Mouse (Mus musculus): ENCODE measurements at regions not wholly inside any gene's neighbourhood (a gene's known extent, or its start where the extent isn't known, plus 50 kb on each side); places are given as distances from the start of the nearest gene placed in this dataset.

DNA sequence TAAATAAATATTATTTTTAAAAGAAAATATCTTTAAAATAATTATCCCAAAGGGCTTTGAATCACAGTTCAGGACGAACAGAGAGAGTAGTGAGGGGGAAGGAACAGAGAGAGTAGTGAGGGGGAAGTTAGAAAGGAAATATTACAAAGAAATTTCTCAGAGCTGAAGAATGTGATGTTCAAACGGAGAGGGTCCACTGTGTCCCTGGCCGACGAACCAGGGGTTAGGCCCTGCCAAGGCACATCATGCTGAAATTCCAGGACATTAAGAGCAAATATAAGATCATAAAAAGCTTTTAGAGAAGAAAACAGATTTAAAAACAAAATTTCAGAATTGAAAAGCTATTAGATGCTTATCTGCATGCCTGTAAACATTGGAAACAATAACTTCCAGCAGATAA lies 61.6 kb downstream of the Skor1 start:
- Histone ChIP-seq H3K9ac (ENCODE audit: low read depth, low read length) (no peak overlapping the region), H3K27ac (ENCODE audit: low read depth, low read length) (no peak overlapping the region), H3K4me1 (replicated peaks; ENCODE audit: control insufficient read depth, insufficient read depth, low read length) (no peaks in the 10 kb centered on the region), H3K27me3 (replicated peaks; ENCODE audit: control insufficient read depth, insufficient read depth, low read length) (no peaks in the 10 kb centered on the region), H3K4me3 (ENCODE audit: low read depth, low read length) (no peak overlapping the region), H3K9me3 (ENCODE audit: control insufficient read depth) (no peaks in the 10 kb centered on the region), H3K4me2 (replicated peaks; ENCODE audit: low read depth) (no peak overlapping the region), H3K36me3 (ENCODE audit: control insufficient read depth, insufficient read depth) (no peaks in the 10 kb centered on the region)
- 68% methylated on average over 4 of the region's 4 CpGs for WGBS
- TF ChIP-seq CTCF (IDR thresholded peaks at IDR 0.05; ENCODE audit: low read depth): no peak
- ATAC-seq: no peak

DNA sequence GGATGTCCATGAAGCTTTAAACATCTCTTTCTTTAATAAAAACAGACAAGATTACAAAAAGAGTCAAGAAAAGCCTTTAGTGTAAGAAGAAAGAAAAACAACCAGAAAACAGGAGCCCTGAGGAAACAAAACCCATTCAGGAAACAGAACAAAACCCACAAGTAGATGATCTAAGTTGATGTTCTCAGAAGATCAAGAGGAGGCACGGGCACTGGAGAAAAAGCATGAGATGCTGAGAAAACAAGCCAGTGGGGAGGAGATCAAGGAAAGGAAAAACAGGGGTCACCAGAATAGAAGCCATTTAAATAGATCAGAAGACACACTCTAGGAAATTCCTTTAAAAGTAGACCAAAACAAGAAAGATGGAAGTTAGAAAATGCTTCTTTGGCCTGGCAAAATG lies 62.1 kb downstream of the Skor1 start:
- Histone ChIP-seq H3K4me2 (replicated peaks; ENCODE audit: low read depth) (no peak overlapping the region), H3K27ac (ENCODE audit: low read depth, low read length) (no peak overlapping the region), H3K9me3 (ENCODE audit: control insufficient read depth) (no peaks in the 10 kb centered on the region), H3K4me3 (ENCODE audit: low read depth, low read length) (no peak overlapping the region), H3K27me3 (replicated peaks; ENCODE audit: control insufficient read depth, insufficient read depth, low read length) (no peaks in the 10 kb centered on the region), H3K9ac (ENCODE audit: low read depth, low read length) (no peak overlapping the region), H3K4me1 (replicated peaks; ENCODE audit: control insufficient read depth, insufficient read depth, low read length) (no peaks in the 10 kb centered on the region), H3K36me3 (ENCODE audit: control insufficient read depth, insufficient read depth) (no peaks in the 10 kb centered on the region)
- TF ChIP-seq CTCF (IDR thresholded peaks at IDR 0.05; ENCODE audit: low read depth): no peak
- ATAC-seq: no peak
- WGBS: 94% methylated on average over 1 of the region's 1 CpGs

DNA sequence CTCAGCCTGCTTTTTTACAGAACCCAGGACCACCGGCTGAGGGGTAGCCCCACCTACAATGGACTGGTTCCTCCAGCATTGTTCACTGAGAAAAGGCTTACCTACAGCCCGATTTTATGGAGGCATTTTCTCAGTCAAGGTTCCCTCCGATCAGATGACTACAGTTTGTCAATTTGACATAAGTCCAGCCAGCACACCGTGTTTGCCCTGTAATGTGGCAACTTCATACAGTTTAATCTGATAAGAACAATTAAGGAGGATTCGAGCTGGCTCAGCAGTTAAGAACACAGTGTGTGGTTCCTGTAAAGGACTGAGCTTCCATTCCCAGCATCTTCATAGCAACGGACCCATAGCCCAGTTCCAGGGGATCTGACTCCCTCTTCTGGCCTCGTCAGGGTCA lies 65.9 kb downstream of the Skor1 start:
- no peaks in the 10 kb centered on the region for H3K9me3 ChIP-seq (ENCODE audit: control insufficient read depth)
- no peaks in the 10 kb centered on the region for H3K4me1 ChIP-seq (replicated peaks; ENCODE audit: control insufficient read depth, insufficient read depth, low read length)
- no peak for ATAC-seq
- H3K4me3 ChIP-seq (ENCODE audit: low read depth, low read length): no peak overlapping the region
- H3K36me3 ChIP-seq (ENCODE audit: control insufficient read depth, insufficient read depth): no peaks in the 10 kb centered on the region
- H3K27ac ChIP-seq (ENCODE audit: low read depth, low read length): no peak overlapping the region
- no peak overlapping the region for H3K4me2 ChIP-seq (replicated peaks; ENCODE audit: low read depth)
- no peak for TF ChIP-seq CTCF (IDR thresholded peaks at IDR 0.05; ENCODE audit: low read depth)
- no peak overlapping the region for H3K9ac ChIP-seq (ENCODE audit: low read depth, low read length)
- H3K27me3 ChIP-seq (replicated peaks; ENCODE audit: control insufficient read depth, insufficient read depth, low read length): no peaks in the 10 kb centered on the region
- WGBS: 72% methylated on average over 7 of the region's 7 CpGs

DNA sequence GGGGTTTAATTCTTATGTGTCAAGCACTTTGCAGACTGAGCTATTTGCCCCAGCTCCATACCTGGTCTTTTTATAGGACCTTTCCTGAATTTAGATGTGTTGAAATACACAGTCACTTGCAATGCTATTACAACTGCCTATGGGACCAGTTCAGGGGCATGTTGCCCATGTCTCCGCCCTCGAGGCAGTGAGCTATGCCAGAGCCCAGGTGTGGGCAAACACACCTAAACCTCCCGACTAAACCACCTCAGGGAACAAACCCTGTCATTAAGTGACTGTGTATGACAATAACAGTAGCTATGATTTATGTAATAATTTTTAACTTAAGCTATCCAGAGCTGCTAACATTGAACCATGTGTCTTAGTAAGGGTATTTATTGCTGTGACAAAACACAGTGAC lies 66.5 kb downstream of the Skor1 start:
- Histone ChIP-seq H3K9ac (ENCODE audit: low read depth, low read length) (no peak overlapping the region), H3K4me2 (replicated peaks; ENCODE audit: low read depth) (no peak overlapping the region), H3K4me3 (ENCODE audit: low read depth, low read length) (no peak overlapping the region), H3K9me3 (ENCODE audit: control insufficient read depth) (no peaks in the 10 kb centered on the region), H3K27ac (ENCODE audit: low read depth, low read length) (no peak overlapping the region), H3K36me3 (ENCODE audit: control insufficient read depth, insufficient read depth) (no peaks in the 10 kb centered on the region), H3K4me1 (replicated peaks; ENCODE audit: control insufficient read depth, insufficient read depth, low read length) (no peaks in the 10 kb centered on the region), H3K27me3 (replicated peaks; ENCODE audit: control insufficient read depth, insufficient read depth, low read length) (no peaks in the 10 kb centered on the region)
- WGBS: 78% methylated on average over 3 of the region's 3 CpGs
- no peak for TF ChIP-seq CTCF (IDR thresholded peaks at IDR 0.05; ENCODE audit: low read depth)
- ATAC-seq: no peak

DNA sequence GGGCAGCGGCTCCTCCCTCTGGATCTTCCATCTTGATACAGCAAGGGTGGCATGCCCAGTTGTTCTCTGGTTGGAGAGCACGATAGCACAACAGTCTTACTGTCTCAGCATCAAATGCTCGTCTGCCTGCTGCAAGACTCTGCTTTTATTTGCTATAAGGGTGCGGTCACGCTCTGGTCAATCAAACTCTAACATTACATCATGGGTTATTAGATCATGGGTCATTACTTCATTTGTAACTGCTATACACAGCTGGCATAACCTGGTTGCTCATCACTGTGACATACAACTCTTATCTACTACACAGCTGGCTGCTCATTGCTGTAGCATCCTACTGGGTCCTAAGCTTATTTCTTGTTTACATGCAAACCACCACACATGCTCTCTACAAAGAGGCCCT lies 68.4 kb downstream of the Skor1 start:
- H3K27ac ChIP-seq (ENCODE audit: low read depth, low read length): no peak overlapping the region
- no peaks in the 10 kb centered on the region for H3K36me3 ChIP-seq (ENCODE audit: control insufficient read depth, insufficient read depth)
- 63% methylated on average over 5 of the region's 5 CpGs for WGBS
- no peak for TF ChIP-seq CTCF (IDR thresholded peaks at IDR 0.05; ENCODE audit: low read depth)
- no peak overlapping the region for H3K4me3 ChIP-seq (ENCODE audit: low read depth, low read length)
- H3K9me3 ChIP-seq (ENCODE audit: control insufficient read depth): no peaks in the 10 kb centered on the region
- no peak overlapping the region for H3K9ac ChIP-seq (ENCODE audit: low read depth, low read length)
- no peak overlapping the region for H3K4me2 ChIP-seq (replicated peaks; ENCODE audit: low read depth)
- no peaks in the 10 kb centered on the region for H3K4me1 ChIP-seq (replicated peaks; ENCODE audit: control insufficient read depth, insufficient read depth, low read length)
- no peaks in the 10 kb centered on the region for H3K27me3 ChIP-seq (replicated peaks; ENCODE audit: control insufficient read depth, insufficient read depth, low read length)
- no peak for ATAC-seq

DNA sequence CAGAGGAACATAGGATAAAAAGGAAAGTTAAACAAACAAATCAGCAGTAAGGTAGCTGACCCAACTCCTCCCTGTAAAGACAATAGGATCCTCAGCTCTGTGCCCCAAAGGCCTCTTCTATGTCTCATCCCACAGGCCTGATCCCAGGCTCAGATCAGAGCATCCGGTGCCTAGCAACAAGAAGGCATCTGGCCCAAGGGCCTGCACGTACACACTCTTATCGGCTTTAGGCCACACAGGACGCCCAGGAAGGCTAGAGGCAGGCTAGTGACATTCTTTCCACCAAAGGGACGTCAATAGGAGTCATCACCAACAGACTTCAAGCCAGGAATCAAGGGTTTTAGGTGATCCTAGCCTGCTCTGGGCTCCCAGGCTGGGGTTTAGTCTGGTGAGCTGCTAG lies 73.5 kb downstream of the Skor1 start:
- Histone ChIP-seq H3K4me1 (replicated peaks; ENCODE audit: control insufficient read depth, insufficient read depth, low read length) (no peaks in the 10 kb centered on the region; the same call in 1 of the 2 replicates), H3K27me3 (replicated peaks; ENCODE audit: control insufficient read depth, insufficient read depth, low read length) (no peaks in the 10 kb centered on the region), H3K4me2 (replicated peaks; ENCODE audit: low read depth) (no peak overlapping the region), H3K9me3 (ENCODE audit: control insufficient read depth) (no peaks in the 10 kb centered on the region), H3K27ac (ENCODE audit: low read depth, low read length) (no peak overlapping the region), H3K4me3 (ENCODE audit: low read depth, low read length) (no peak overlapping the region), H3K36me3 (ENCODE audit: control insufficient read depth, insufficient read depth) (no peaks in the 10 kb centered on the region), H3K9ac (ENCODE audit: low read depth, low read length) (no peak overlapping the region)
- ATAC-seq: no peak; the same call in 1 of the 2 replicates
- TF ChIP-seq CTCF (IDR thresholded peaks at IDR 0.05; ENCODE audit: low read depth): no peak
- 26% methylated on average over 5 of the region's 5 CpGs for WGBS

DNA sequence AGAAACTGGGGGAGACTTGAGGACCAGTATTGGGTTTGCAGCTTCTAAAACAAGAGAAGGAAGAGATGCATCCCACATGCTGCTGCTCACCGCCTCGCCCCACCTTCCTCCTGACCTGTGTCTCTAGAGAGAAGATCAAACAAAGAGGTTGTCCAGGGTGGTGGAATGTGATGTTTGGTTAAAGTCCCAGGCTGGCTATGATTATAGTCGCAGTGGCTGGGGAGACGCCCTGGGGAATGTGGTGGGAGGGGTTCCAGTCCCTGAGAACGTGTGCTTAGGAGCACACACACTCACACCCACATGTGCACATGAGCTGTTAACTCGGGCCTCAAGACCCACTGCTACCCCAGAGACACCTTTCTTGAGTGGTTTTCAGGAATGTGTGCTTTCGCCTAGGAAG lies 74.0 kb downstream of the Skor1 start:
- H3K9ac ChIP-seq (ENCODE audit: low read depth, low read length): no peak overlapping the region
- H3K36me3 ChIP-seq (ENCODE audit: control insufficient read depth, insufficient read depth): no peaks in the 10 kb centered on the region
- WGBS: 28% methylated on average over 7 of the region's 7 CpGs
- 0 out of 2 replicates have a peak, but pooled peaks have one; percentile 28 for ATAC-seq
- no peak overlapping the region for H3K27ac ChIP-seq (ENCODE audit: low read depth, low read length)
- no peaks in the 10 kb centered on the region for H3K9me3 ChIP-seq (ENCODE audit: control insufficient read depth)
- H3K4me3 ChIP-seq (ENCODE audit: low read depth, low read length): no peak overlapping the region
- no peak for TF ChIP-seq CTCF (IDR thresholded peaks at IDR 0.05; ENCODE audit: low read depth)
- H3K4me2 ChIP-seq (replicated peaks; ENCODE audit: low read depth): peak overlapping the region; percentile 24; the same call in 1 of the 2 replicates
- H3K4me1 ChIP-seq (replicated peaks; ENCODE audit: control insufficient read depth, insufficient read depth, low read length): no peaks in the 10 kb centered on the region; the same call in 1 of the 2 replicates
- H3K27me3 ChIP-seq (replicated peaks; ENCODE audit: control insufficient read depth, insufficient read depth, low read length): no peaks in the 10 kb centered on the region

All from intestine, postnatal 0 days (tissue).